Mouse (Mus musculus): ENCODE results near the gene Gm17359.

The Gm17359 gene

GRCm38 (mm10) chr3:79349311-79349710 lies 12.8 kb downstream of the Gm17359 start:
- DNase-seq (ENCODE audit: low read depth in 1 of 2, low spot score in 2 of 2): no peak

- DNase-seq (ENCODE audit: low read depth in 1 of 2, low spot score in 2 of 2): no peak
Measured at GRCm38 (mm10) chr3:79358721-79359120, 22.3 kb downstream of the Gm17359 start.

- no peak for DNase-seq (ENCODE audit: low read depth in 1 of 2, low spot score in 2 of 2)
Measured at GRCm38 (mm10) chr3:79360317-79361101, 24.0 kb downstream of the Gm17359 start.

GRCm38 (mm10) chr3:79366098-79366497 lies 29.6 kb downstream of the Gm17359 start:
- no peak for DNase-seq (ENCODE audit: low read depth in 1 of 2, low spot score in 2 of 2)

- no peak for DNase-seq (ENCODE audit: low read depth in 1 of 2, low spot score in 2 of 2)
Measured at GRCm38 (mm10) chr3:79368306-79368705, 31.8 kb downstream of the Gm17359 start.

GRCm38 (mm10) chr3:79370385-79370929 lies 34.0 kb downstream of the Gm17359 start:
- DNase-seq (ENCODE audit: low read depth in 1 of 2, low spot score in 2 of 2): no peak

GRCm38 (mm10) chr3:79371506-79372195 lies 35.2 kb downstream of the Gm17359 start:
- DNase-seq (ENCODE audit: low read depth in 1 of 2, low spot score in 2 of 2): no peak

GRCm38 (mm10) chr3:79373930-79374329 lies 37.5 kb downstream of the Gm17359 start:
- no peak for DNase-seq (ENCODE audit: low read depth in 1 of 2, low spot score in 2 of 2)

GRCm38 (mm10) chr3:79378086-79378485 lies 41.6 kb downstream of the Gm17359 start:
- DNase-seq (ENCODE audit: low read depth in 1 of 2, low spot score in 2 of 2): no peak

GRCm38 (mm10) chr3:79379255-79379836 lies 42.9 kb downstream of the Gm17359 start:
- no peak for DNase-seq (ENCODE audit: low read depth in 1 of 2, low spot score in 2 of 2)

- DNase-seq (ENCODE audit: low read depth in 1 of 2, low spot score in 2 of 2): no peak
Measured at GRCm38 (mm10) chr3:79379873-79380595, 43.6 kb downstream of the Gm17359 start.

GRCm38 (mm10) chr3:79381398-79381797 lies 44.9 kb downstream of the Gm17359 start:
- no peak for DNase-seq (ENCODE audit: low read depth in 1 of 2, low spot score in 2 of 2)

- DNase-seq (ENCODE audit: low read depth in 1 of 2, low spot score in 2 of 2): no peak
Measured at GRCm38 (mm10) chr3:79385434-79386029, 49.1 kb downstream of the Gm17359 start.

GRCm38 (mm10) chr3:79389081-79389480 lies 52.6 kb downstream of the Gm17359 start:
- no peak for DNase-seq (ENCODE audit: low read depth in 1 of 2, low spot score in 2 of 2)

- DNase-seq (ENCODE audit: low read depth in 1 of 2, low spot score in 2 of 2): no peak
Measured at GRCm38 (mm10) chr3:79400552-79400951, 64.1 kb downstream of the Gm17359 start.

GRCm38 (mm10) chr3:79402056-79402455 lies 65.6 kb downstream of the Gm17359 start:
- no peak for DNase-seq (ENCODE audit: low read depth in 1 of 2, low spot score in 2 of 2)

GRCm38 (mm10) chr3:79408546-79408945 lies 72.1 kb downstream of the Gm17359 start:
- no peak for DNase-seq (ENCODE audit: low read depth in 1 of 2, low spot score in 2 of 2)

- DNase-seq (ENCODE audit: low read depth in 1 of 2, low spot score in 2 of 2): no peak
Measured at GRCm38 (mm10) chr3:79409927-79410628, 73.6 kb downstream of the Gm17359 start.

GRCm38 (mm10) chr3:79410629-79410995 lies 74.2 kb downstream of the Gm17359 start:
- DNase-seq (ENCODE audit: low read depth in 1 of 2, low spot score in 2 of 2): no peak

- no peak for DNase-seq (ENCODE audit: low read depth in 1 of 2, low spot score in 2 of 2)
Measured at GRCm38 (mm10) chr3:79411666-79412065, 75.2 kb downstream of the Gm17359 start.

Data from monocyte, adult 2 months (primary cell).